Mouse (Mus musculus) myocyte (in vitro differentiated cells): ENCODE results near the gene Lhfpl3.

Source experiments
- CEBPB ChIP-seq: IDR thresholded peaks from 2 replicates; pipeline ENCODE4 v1.6.1; 2011; ENCODE audit warnings: mild to moderate bottlenecking, moderate library complexity; ENCODE audit not compliant: poor library complexity, insufficient read depth, severe bottlenecking
- E2F4 ChIP-seq: IDR thresholded peaks from one replicate; pipeline ENCODE4 v1.6.1; 2011; ENCODE audit warnings: mild to moderate bottlenecking, control low read depth, moderate library complexity; ENCODE audit not compliant: insufficient read depth
- MAX ChIP-seq: IDR thresholded peaks from one replicate; pipeline ENCODE4 v1.6.1; 2011; ENCODE audit warnings: low read depth, mild to moderate bottlenecking, control low read depth
- MYOD1 ChIP-seq, 3 experiments: IDR thresholded peaks; one replicate each; pipeline ENCODE4 v1.6.1; 2011; ENCODE audit warnings: control low read depth in 2 of 3, low read depth in 2 of 3, mild to moderate bottlenecking in 2 of 3, moderate library complexity in 1 of 3; ENCODE audit not compliant: insufficient read length in 2 of 3, control insufficient read depth in 1 of 3
- MYOG ChIP-seq, 3 experiments: IDR thresholded peaks; one replicate each; pipeline ENCODE4 v1.6.1; 2011; ENCODE audit warnings: control low read depth in 2 of 3, low read depth in 2 of 3, mild to moderate bottlenecking in 2 of 3; ENCODE audit not compliant: insufficient read length in 2 of 3, control insufficient read depth in 1 of 3, insufficient read depth in 1 of 3
- POLR2A ChIP-seq: IDR thresholded peaks from one replicate; pipeline ENCODE4 v1.6.1; 2011; ENCODE audit warnings: low read depth, mild to moderate bottlenecking, control low read depth, moderate library complexity; ENCODE audit not compliant: insufficient read length
- POLR2AphosphoS2 ChIP-seq: IDR thresholded peaks from one replicate; pipeline ENCODE4 v1.6.1; 2011; ENCODE audit warnings: low read depth, control low read depth; ENCODE audit not compliant: insufficient read length
- REST ChIP-seq: IDR thresholded peaks from one replicate; pipeline ENCODE4 v1.6.1; 2011; ENCODE audit warnings: mild to moderate bottlenecking, control low read depth, moderate library complexity; ENCODE audit not compliant: insufficient read depth, insufficient read length
- SRF ChIP-seq: IDR thresholded peaks from one replicate; pipeline ENCODE4 v1.6.1; 2011; ENCODE audit warnings: low read depth; ENCODE audit not compliant: control insufficient read depth, insufficient read length
- TCF12 ChIP-seq: IDR thresholded peaks from one replicate; pipeline ENCODE4 v1.6.1; 2011; ENCODE audit warnings: mild to moderate bottlenecking, control low read depth; ENCODE audit not compliant: poor library complexity, insufficient read depth, severe bottlenecking
- TCF3 ChIP-seq: IDR thresholded peaks from one replicate; pipeline ENCODE4 v1.6.1; 2011; ENCODE audit warnings: low read depth, control low read depth; ENCODE audit not compliant: insufficient read length
- USF1 ChIP-seq: IDR thresholded peaks from one replicate; pipeline ENCODE4 v1.6.1; 2011; ENCODE audit warnings: low read depth, mild to moderate bottlenecking, control low read depth, moderate library complexity

- TF ChIP-seq POLR2A (no peak), TCF12 (no peak), REST (no peak), MAX (no peak), CEBPB (no peak), SRF (no peak), POLR2AphosphoS2 (no peak), MYOG (IDR thresholded peaks at IDR 0.05; ENCODE audit: control insufficient read depth in 1 of 3, insufficient read depth in 1 of 3, insufficient read length in 2 of 3, low read depth in 2 of 3) (no peak), USF1 (no peak), MYOD1 (IDR thresholded peaks at IDR 0.05; ENCODE audit: control insufficient read depth in 1 of 3, insufficient read length in 2 of 3, low read depth in 2 of 3) (no peak), E2F4 (no peak), TCF3 (no peak)
These were observed 543.3 kb downstream of the Lhfpl3 start for GRCm38 (mm10) chr5:23289149-23289548.
